Mouse (Mus musculus) urinary bladder, adult 18-20 months (tissue): ENCODE measurements around the gene Ap3d1.

ENCODE experiments used
- DNase-seq, 2 experiments: peaks; one replicate each; pipeline ENCODE4 v3.0.0; 2022; ENCODE audit warnings: low spot score in 2 of 2, mixed read lengths in 2 of 2

Gene Ap3d1

GRCm38 (mm10) chr10:80684214-80684613 is 57.9 kb downstream of the Ap3d1 start:
- DNase-seq, result peak; percentile 56 to 65

- DNase-seq, result no peak
Observed at GRCm38 (mm10) chr10:80683647-80684046, 58.4 kb downstream of the Ap3d1 start.

GRCm38 (mm10) chr10:80682003-80682402 is 60.1 kb downstream of the Ap3d1 start:
- DNase-seq, result no peak

- no peak for DNase-seq
Observed at GRCm38 (mm10) chr10:80680260-80680696, 61.8 kb downstream of the Ap3d1 start.

- DNase-seq, result no peak
Observed at GRCm38 (mm10) chr10:80679556-80680259, 62.4 kb downstream of the Ap3d1 start.

- no peak for DNase-seq
Observed at GRCm38 (mm10) chr10:80678601-80679377, 63.3 kb downstream of the Ap3d1 start.

- DNase-seq, result peak; percentile 84 to 94
Observed at GRCm38 (mm10) chr10:80677942-80678436, 64.1 kb downstream of the Ap3d1 start, which contains the start of gene Mknk2. TSS of gene Mknk2 (minus strand) at chr10:80678112.

GRCm38 (mm10) chr10:80677128-80677875 is 64.8 kb downstream of the Ap3d1 start:
- no peak for DNase-seq

GRCm38 (mm10) chr10:80676198-80676928 is 65.7 kb downstream of the Ap3d1 start:
- peak; percentile 95 to 99 for DNase-seq

GRCm38 (mm10) chr10:80675405-80676197 is 66.5 kb downstream of the Ap3d1 start:
- DNase-seq, result no peak

- no peak for DNase-seq
Observed at GRCm38 (mm10) chr10:80674851-80675404, 67.1 kb downstream of the Ap3d1 start.

GRCm38 (mm10) chr10:80674161-80674711 is 67.8 kb downstream of the Ap3d1 start:
- DNase-seq, result peak in 1 of 2 experiments; percentile 60

- DNase-seq, result no peak
Observed at GRCm38 (mm10) chr10:80673690-80674089, 68.4 kb downstream of the Ap3d1 start.

GRCm38 (mm10) chr10:80671936-80672690 is 70.0 kb downstream of the Ap3d1 start:
- no peak for DNase-seq

- DNase-seq, result no peak
Observed at GRCm38 (mm10) chr10:80671251-80671650, 70.8 kb downstream of the Ap3d1 start.

- DNase-seq, result no peak
Observed at GRCm38 (mm10) chr10:80670531-80670930, 71.5 kb downstream of the Ap3d1 start.

- DNase-seq, result peak in 1 of 2 experiments; percentile 76
Observed at GRCm38 (mm10) chr10:80669737-80670485, 72.2 kb downstream of the Ap3d1 start.

GRCm38 (mm10) chr10:80669018-80669417 is 73.0 kb downstream of the Ap3d1 start:
- no peak for DNase-seq
